Mouse (Mus musculus): ENCODE data around the gene Btbd35f30. TPM values are rescaled to one million over a fixed set of nuclear protein-coding genes. Genes with fewer than 3 reads are reported as not detected.
"Not testable (repeated sequence)": the region's sequence is repeated elsewhere in the genome, so short reads cannot be mapped to it uniquely, and the experiment has no call there.

Gene Btbd35f30
- total RNA-seq (2022), result not detected

DNA sequence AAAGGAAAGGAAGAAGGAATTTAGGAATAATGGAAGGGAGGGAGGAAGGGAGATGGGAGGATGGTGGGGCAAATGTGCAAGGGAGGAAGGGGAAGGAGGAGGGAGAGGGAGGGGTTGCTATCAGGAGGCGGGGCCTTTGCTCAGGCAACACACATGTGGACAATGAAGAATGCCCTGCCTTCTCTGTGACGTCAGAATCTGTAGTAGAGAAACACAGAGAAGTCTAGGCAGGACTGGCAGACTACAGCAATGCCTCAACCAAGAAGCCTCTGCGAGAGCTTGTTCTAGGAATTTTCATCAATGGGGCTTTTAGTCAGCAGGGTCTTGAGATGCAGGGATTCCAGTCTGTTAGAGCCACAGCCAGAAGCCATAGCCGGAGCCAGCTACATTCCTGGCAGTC lies at the start of gene Btbd35f30:
TSS of gene Btbd35f30 (plus strand) at position 301 of the 400 bp plus-strand sequence.
- not testable (repeated sequence) for DNase-seq (ENCODE audit: low spot score)

DNA sequence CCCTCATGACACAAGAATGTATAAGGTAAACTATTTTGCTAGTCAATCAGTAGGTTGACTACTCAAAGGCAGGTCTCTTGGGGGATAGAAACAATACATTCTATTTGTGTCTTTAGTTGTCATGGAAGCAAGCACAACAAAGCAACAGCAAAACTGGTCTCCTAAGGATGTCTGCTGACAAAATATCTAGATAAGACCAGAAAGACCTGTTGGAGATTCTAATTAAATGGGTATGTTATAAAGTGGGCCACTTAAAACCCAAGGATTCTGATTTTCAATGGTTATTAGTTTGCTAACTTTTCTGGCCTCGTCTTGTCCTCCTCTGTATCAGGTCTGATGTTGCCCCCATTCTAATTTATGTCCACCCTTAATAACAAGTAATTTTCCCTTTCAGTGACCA lies 47.0 kb downstream of the Btbd35f30 start, which contains the start of gene Gm21789:
TSS of gene Gm21789 (plus strand) at position 301 of the 400 bp plus-strand sequence.
- not testable (repeated sequence) for DNase-seq (ENCODE audit: low spot score)

Other genes with a start within 250 kb of the Btbd35f30 start
- not detected for gene Gm5926, start 243.9 kb upstream of the Btbd35f30 start, total RNA-seq (2022)
- not detected for gene Btbd35f21, start 168.5 kb upstream of the Btbd35f30 start, total RNA-seq (2022)
- gene Gm21789, start 47.1 kb downstream of the Btbd35f30 start, total RNA-seq (2022), result not detected
- gene Btbd35f5, start 79.3 kb downstream of the Btbd35f30 start, total RNA-seq (2022), result not detected